Mouse (Mus musculus): Measurements from ENCODE around the gene Myh7.
"Not testable (repeated sequence)": the region's sequence is repeated elsewhere in the genome, so short reads cannot be mapped to it uniquely, and the experiment has no call there.

Myh7 gene

GRCm38 (mm10) chr14:55003878-55004855 lies 9.7 kb upstream of the Myh7 start:
- DNase-seq (ENCODE audit: low spot score in 2 of 2): no peak

GRCm38 (mm10) chr14:55002687-55003120 lies 8.3 kb upstream of the Myh7 start:
- no peak for DNase-seq (ENCODE audit: low spot score in 2 of 2)

- DNase-seq (ENCODE audit: low spot score in 2 of 2): no peak
Measured at GRCm38 (mm10) chr14:55001938-55002686, 7.7 kb upstream of the Myh7 start.

- DNase-seq (ENCODE audit: low spot score in 2 of 2): no peak
Measured at GRCm38 (mm10) chr14:55001446-55001845, 7.0 kb upstream of the Myh7 start.

GRCm38 (mm10) chr14:55000814-55001213 lies 6.4 kb upstream of the Myh7 start:
- DNase-seq (ENCODE audit: low spot score in 2 of 2): no peak

GRCm38 (mm10) chr14:54999868-55000267 lies 5.4 kb upstream of the Myh7 start:
- DNase-seq (ENCODE audit: low spot score in 2 of 2): not testable (repeated sequence)

GRCm38 (mm10) chr14:54998680-54999079 lies 4.3 kb upstream of the Myh7 start:
- DNase-seq (ENCODE audit: low spot score in 2 of 2): no peak

GRCm38 (mm10) chr14:54997297-54997696 lies 2.9 kb upstream of the Myh7 start:
- DNase-seq (ENCODE audit: low spot score in 2 of 2): no peak

GRCm38 (mm10) chr14:54996793-54997192 lies 2.4 kb upstream of the Myh7 start:
- DNase-seq (ENCODE audit: low spot score in 2 of 2): no peak

- DNase-seq (ENCODE audit: low spot score in 2 of 2): no peak
Measured at GRCm38 (mm10) chr14:54995457-54996138, 1.2 kb upstream of the Myh7 start.

- no peak for DNase-seq (ENCODE audit: low spot score in 2 of 2)
Measured at GRCm38 (mm10) chr14:54994869-54995186, 402 bp upstream of the Myh7 start.

- DNase-seq (ENCODE audit: low spot score in 2 of 2): no peak
Measured at GRCm38 (mm10) chr14:54993636-54994035, 790 bp downstream of the Myh7 start.

- no peak for DNase-seq (ENCODE audit: low spot score in 2 of 2)
Measured at GRCm38 (mm10) chr14:54992196-54992595, 2.2 kb downstream of the Myh7 start.

GRCm38 (mm10) chr14:54989886-54990441 lies 4.5 kb downstream of the Myh7 start:
- DNase-seq (ENCODE audit: low spot score in 2 of 2): no peak

- DNase-seq (ENCODE audit: low spot score in 2 of 2): no peak
Measured at GRCm38 (mm10) chr14:54988882-54989281, 5.5 kb downstream of the Myh7 start.

- DNase-seq (ENCODE audit: low spot score in 2 of 2): not testable (repeated sequence)
Measured at GRCm38 (mm10) chr14:54988350-54988874, 6.0 kb downstream of the Myh7 start.

- DNase-seq (ENCODE audit: low spot score in 2 of 2): no peak
Measured at GRCm38 (mm10) chr14:54981934-54982333, 12.5 kb downstream of the Myh7 start.

- DNase-seq (ENCODE audit: low spot score in 2 of 2): no peak
Measured at GRCm38 (mm10) chr14:54978664-54979063, 15.8 kb downstream of the Myh7 start.

GRCm38 (mm10) chr14:54976633-54977032 lies 17.8 kb downstream of the Myh7 start, which contains the start of gene Gm17428:
TSS of gene Gm17428 (plus strand) at chr14:54976933.
- no peak for DNase-seq (ENCODE audit: low spot score in 2 of 2)

GRCm38 (mm10) chr14:54974068-54974791 lies 20.2 kb downstream of the Myh7 start:
- no peak for DNase-seq (ENCODE audit: low spot score in 2 of 2)

GRCm38 (mm10) chr14:54972786-54973185 lies 21.6 kb downstream of the Myh7 start:
- not testable (repeated sequence) for DNase-seq (ENCODE audit: low spot score in 2 of 2)

Data from spleen, postnatal 14 days (tissue).